Mouse (Mus musculus) cerebellum, adult 11 months (tissue): ENCODE results near the gene Pibf1.

Source experiments
- DNase-seq: peaks from one replicate; pipeline ENCODE4 v3.0.0; 2022

Pibf1 gene

DNA sequence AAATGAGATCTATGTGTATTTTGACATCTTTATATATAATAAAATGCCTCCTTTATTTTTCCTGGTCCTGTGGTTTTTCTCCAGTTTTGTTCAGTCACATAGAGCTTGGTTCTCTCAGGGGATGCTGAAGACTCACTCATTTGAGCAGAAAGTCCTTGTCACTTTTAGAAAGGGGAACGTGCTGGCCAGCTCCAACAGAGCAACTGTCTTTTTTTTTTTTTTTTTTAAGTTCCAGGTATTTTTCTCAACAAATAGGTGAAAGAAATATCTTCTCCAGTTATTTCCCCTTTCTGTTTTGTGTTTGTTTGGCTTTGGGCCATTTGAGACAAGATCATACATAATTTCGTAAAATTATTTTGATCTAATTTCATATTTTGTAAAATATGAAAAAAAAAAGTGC, 174.8 kb downstream of the Pibf1 start:
- DNase-seq, result no peak

DNA sequence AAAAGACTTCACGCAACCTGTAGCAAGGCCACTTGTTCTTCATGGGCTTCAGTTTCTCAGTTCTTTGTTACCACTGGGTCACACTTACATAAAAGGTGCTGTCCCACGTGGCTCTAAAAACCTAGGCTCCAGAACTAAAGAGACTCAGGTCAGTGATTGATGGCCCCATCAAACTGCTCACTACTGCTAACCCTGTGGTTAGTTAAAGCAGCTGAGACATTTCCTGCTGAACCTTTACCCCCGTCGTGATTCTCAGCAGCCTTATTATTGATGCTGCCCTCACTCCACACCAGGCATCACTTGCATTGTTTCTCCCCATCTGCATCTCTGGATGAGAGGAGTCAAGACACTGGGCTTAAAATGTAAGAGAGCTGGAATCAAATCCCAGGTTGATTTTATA, 176.6 kb downstream of the Pibf1 start:
- DNase-seq, result no peak

DNA sequence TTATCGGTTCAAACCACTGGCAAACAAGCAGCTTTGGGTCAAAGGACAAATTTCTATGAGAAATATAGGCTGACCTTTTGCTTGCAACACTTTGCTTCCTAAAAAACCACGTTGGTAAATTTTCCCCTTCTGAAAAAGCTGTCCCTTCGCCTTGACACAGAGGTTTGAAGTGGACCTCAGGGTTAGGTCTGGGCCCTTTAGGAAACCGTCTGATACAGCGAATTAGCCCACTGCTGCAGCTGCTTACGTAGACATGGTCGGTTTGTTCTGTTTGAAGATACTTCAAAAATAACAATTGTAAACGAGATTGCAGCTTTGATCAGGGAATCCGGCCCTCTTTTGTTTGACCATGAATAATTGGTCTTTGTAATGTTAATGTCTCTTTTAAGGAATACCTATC, 179.1 kb downstream of the Pibf1 start:
- DNase-seq, result no peak

DNA sequence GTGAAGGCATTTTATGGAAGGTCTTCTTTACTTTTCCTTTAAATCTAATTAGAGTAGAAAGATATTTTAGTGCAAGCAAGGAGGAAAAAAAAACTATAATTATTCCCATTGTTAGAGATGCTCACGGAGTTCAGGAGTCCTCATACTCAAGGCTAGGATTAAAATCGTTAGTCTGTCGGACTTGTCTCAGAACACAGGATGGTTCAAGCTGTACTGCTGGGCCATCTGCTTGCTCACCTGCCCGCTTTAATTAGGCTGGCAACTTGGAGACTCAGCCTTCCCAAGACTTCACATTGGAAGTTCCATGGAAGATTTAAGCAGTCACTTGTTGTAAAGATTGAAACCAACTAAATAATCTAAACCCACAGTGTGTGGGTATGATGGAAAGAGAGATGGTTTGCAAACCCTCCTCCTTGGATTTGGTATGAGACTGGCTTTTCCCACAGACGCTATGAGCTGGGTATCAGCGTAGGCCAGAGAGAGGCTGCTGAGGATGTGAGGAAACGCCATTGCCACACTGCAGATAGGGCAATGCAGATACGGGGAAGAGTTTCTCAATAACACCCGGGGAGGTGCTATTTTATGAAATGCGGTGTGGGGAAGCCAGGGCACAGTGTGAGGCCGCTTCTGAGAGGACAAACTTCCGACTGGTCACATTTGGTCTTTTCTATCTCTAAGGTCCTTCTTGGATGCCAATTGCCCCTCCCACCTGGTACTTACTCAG, 179.7 kb downstream of the Pibf1 start:
- no peak for DNase-seq

DNA sequence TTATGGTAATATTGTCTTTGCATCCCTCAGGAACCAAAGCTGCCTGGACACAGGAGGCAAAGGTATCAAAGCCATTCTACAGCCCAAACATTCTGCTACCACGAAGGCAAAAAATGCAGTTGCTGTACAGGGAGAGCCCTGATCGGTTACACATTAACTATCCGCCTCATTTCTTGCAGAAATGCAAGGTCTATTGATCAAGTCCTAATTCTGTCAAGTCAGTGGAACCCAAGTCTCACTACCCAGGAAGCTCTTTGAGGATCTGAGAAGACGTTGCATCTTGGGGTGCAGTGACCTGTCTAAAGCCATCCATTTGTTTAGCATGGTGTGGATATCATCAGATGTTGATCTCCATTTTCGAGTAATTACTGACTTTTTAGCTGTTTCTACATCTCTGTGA, 181.2 kb downstream of the Pibf1 start:
- no peak for DNase-seq

DNA sequence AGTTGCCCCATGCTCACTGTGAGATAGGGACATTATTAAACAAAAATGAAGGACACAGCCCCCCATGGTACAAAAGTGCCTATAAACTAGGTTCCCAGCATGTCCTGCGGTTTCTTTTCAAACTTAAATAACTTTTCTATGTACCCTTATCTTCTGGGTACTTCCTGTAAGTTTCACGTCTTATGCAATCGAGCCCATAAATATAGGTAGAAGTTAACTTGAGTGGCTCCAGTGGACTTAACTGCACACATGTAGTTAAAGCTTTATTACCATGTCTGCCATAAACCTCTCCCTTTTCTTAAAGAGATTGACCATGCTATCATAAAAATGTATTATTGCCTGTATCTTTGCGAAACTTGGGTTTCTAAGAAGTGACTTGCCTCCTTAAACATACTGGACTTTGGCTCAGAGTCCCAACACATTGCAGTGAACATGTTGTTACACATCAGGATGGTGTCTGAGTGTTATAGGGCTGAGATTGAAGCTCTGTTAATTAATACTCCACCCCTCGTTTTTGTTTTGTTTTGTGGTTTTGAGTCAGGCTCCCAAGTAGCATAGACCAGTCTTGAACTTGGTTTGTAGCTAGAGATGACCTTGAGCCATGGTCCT, 181.7 kb downstream of the Pibf1 start:
- DNase-seq, result no peak

DNA sequence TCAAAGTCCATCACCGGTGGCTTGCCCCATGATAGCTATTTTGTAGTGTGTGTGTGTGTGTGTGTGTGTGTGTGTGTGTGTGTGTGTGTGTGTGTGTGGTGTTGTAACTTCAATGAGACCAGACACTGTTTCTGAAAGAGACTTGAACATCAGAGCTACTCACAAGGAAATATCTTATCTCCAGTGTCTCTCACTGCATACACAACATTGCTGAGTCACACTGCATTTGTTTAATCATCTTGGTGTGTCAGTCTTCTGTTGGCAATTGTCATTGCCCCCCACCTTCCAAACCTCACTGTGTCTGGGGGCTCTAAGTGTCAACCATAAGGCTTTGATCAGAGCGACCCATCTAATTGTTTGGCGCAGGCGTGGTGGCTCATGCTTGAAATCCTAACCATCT, 186.3 kb downstream of the Pibf1 start:
- DNase-seq, result no peak

DNA sequence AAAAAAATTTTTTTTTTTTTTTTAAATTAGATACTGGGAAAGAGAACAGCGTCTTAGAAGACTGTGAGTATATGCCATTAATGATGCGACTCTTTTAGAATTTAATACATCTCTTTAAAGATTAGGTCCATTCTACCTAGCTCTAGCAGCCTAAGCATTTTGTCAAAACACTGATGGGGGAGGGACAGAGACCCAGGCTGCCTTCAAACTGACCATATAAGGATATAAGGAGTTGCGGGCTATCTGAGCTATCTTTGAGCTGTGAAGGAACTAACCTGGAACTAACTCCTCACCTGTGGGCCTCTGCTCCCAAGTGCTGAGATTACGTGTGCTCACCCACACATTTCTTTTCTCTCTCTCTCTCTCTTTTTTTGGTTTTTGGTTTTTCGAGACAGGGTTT, 193.0 kb downstream of the Pibf1 start:
- DNase-seq, result no peak

DNA sequence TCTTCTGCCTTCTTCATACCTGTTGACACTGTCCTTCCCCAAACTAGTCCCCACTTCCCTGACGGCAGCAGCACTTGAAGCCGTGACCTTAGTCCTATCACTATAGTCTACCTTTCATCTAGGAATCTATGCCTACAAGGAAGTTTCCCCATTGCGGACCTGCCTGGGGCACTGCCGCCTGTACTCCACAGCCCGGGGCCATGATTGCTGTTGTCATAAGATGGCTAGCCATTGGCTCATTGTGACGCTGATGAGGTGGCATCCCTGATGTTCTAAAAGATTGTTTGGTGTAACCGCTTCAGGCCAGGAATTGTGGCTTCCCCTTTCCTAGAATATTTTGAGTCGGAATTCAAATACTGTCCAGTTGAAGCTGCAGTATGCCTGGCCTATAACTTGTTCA, 195.2 kb downstream of the Pibf1 start:
- DNase-seq, result no peak

DNA sequence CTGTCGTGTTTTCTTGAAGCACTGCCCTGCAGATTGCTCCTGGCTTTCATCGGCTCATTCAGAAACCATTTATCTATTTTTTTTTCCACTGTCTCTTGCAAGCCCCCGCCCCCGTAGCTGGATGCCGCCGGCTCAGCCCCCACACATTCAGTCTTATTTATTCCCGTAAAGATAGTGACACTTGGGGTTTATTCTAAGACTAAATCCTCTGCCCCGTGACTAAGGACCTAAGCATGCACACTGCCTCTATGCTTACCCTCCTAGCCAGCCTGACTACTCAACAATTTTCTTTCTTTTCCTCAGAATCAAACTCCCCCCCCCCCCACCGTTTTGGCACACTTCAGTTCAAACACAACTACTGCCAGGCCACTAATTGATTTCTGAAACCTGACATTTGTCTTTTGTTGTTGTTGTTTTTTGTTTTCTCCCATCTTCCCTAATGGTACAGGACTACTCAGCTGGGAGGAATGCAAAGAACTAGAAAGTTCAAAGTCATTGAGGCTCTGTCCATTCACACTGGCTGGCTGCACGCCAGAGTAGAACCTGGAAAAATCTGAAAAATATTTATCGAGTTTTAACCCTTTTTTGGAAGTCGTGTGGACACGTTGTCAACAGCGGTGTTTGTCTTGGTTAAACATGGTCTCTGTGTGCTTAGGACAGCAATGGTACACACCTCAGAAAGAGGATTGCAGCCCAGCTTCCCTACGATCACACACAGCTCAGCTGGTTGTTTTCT, 196.6 kb downstream of the Pibf1 start:
- DNase-seq, result no peak

DNA sequence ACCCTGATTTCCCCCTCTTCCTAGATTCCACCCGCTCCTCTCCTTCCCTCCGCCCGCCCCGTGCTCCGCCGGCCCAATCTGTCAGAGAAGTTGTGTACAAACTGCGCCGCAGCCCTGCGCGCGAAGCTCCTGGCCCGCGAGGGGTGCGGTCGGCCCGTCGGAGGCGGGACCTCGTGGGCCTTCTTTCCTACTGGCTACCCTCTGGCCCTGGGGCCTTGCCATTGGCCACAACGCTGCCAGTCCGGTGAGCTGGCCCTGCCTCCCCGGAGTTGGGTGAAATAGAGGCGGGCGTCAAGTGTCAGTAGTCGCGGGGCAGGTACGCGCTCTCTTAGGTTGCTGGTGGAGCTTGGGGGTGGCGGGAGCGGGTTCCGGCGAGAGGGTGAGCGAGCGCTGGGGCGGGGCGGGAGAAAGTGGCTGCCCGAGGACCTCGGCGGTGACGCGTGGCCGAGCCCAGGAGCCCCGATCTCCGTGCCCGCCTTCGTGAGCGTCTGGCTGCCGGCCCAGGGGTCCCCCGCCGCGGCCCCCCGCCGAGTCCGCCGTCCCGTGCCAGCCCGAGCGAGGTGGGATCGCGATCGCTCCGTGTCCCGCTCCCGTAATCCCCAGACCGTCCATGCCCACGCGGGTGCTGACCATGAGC, 199.3 kb downstream of the Pibf1 start, which contains the start of gene Klf5:
Gene Klf5, plus strand, starts transcription at position 307 of the 637 bp plus-strand sequence.
- peak; percentile 57 for DNase-seq

DNA sequence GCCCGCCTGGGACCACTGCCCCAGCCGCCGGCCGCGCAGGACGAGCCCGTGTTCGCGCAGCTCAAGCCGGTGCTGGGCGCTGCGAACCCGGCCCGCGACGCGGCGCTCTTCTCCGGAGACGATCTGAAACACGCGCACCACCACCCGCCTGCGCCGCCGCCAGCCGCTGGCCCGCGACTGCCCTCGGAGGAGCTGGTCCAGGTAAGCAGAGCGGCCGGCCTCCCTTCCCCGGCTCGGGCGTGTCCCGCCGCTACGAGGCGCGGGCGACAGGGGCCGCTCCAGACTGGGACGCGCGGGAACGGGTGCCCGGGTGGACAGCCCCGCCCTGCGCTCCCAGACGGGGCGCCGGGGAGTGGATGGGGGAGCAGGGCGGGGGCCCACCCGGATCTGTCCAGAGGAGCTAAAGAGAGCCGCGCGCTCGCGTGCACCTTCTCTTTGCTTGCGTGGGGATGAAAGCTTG, 199.8 kb downstream of the Pibf1 start:
- peak; percentile 10 for DNase-seq

DNA sequence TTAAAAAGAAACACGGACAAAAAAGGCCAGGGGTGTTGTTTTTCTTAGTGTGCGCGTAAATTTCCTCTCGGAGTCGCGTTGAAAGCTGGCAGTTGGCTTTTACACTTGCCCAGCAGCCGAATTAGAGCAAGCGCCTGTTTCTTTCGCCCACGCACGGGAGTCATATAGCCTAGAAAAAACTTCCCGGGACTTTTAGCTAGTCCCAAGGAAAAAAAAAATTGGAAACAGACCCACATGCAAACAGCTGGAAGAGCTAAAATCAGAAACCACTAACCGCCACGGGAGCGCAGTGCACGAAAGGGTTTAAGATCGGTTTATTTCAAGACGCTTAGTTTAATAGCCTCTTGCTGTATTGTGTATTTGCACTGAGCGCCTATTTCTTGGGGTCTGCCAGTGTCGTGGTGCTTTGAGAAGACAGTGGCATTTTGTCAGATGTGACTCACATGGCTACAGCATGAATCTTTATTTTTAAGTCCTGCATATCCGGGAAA, 200.5 kb downstream of the Pibf1 start:
- DNase-seq, result no peak

DNA sequence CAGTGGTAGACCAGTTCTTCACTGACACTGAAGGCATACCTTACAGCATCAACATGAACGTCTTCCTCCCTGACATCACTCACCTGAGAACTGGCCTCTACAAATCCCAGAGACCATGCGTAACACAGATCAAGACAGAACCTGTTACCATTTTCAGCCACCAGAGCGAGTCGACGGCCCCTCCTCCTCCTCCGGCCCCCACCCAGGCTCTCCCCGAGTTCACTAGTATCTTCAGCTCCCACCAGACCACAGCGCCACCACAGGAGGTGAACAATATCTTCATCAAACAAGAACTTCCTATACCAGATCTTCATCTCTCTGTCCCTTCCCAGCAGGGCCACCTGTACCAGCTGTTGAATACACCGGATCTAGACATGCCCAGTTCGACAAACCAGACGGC, 202.2 kb downstream of the Pibf1 start:
- DNase-seq, result no peak
